Mouse (Mus musculus) hindbrain, embryonic 13.5 days (tissue): ENCODE data around the gene Nell2. TPM values are rescaled to one million over a fixed set of nuclear protein-coding genes. Genes with fewer than 3 reads are reported as not detected.
A peak's percentile ranks its signal among the peaks of the same experiment; 100 is the strongest.

Source experiments
- ATAC-seq: fragments of 200-750 bp; cut with Nextera tagmentation; 2 replicates; pipeline ENCODE4 v1.8.0; 2017; ENCODE audit warnings: moderate TSS enrichment; ENCODE audit not compliant: low FRiP score
- H3K27ac ChIP-seq: fragments of 300-500 bp; sonication (generic); 2 replicates; pipeline ENCODE4 v1.5.1; 2015; ENCODE audit warnings: inconsistent platforms, mild to moderate bottlenecking, moderate library complexity
- H3K27me3 ChIP-seq: fragments of 300-500 bp; sonication (generic); 2 replicates; pipeline ENCODE4 v1.6.1; 2015; ENCODE audit warnings: mild to moderate bottlenecking, inconsistent platforms
- H3K36me3 ChIP-seq: fragments of 300-500 bp; sonication (generic); 2 replicates; pipeline ENCODE4 v1.6.1; 2015; ENCODE audit warnings: mild to moderate bottlenecking, inconsistent platforms
- H3K4me1 ChIP-seq: fragments of 300-500 bp; sonication (generic); replicated peaks from 2 replicates; pipeline ENCODE4 v1.6.1; 2015; ENCODE audit warnings: inconsistent platforms
- H3K4me2 ChIP-seq: fragments of 300-500 bp; sonication (generic); 2 replicates; pipeline ENCODE4 v1.6.1; 2015; ENCODE audit warnings: inconsistent platforms, mild to moderate bottlenecking, moderate library complexity
- H3K4me3 ChIP-seq: fragments of 300-500 bp; sonication (generic); 2 replicates; pipeline ENCODE4 v1.5.1; 2015; ENCODE audit warnings: mild to moderate bottlenecking, inconsistent platforms
- H3K9ac ChIP-seq: fragments of 300-500 bp; sonication (generic); 2 replicates; pipeline ENCODE4 v1.6.1; 2015; ENCODE audit warnings: mild to moderate bottlenecking, inconsistent platforms
- H3K9me3 ChIP-seq: fragments of 300-500 bp; sonication (generic); 2 replicates; pipeline ENCODE4 v1.6.1; 2016; ENCODE audit warnings: inconsistent platforms
- WGBS: fragments of 180-500 bp; shearing (Covaris S2); methylation state at CpG from one replicate; pipeline ENCODE4 v1.1.7; 2015; 5-methylcytosine and 5-hydroxymethylcytosine counted together
- polyA plus RNA-seq: library from polyadenylated mRNA; unstranded; fragments of >200 nt; fragmentation: Nextera tagmentation; extraction: Ambion mirVana; gene quantifications from 2 replicates; pipeline ENCODE4 v1.2.1, GENCODE M21; 2015

Gene Nell2
- polyA plus RNA-seq, 1 experiment from 2014 or later, result 171 TPM

DNA sequence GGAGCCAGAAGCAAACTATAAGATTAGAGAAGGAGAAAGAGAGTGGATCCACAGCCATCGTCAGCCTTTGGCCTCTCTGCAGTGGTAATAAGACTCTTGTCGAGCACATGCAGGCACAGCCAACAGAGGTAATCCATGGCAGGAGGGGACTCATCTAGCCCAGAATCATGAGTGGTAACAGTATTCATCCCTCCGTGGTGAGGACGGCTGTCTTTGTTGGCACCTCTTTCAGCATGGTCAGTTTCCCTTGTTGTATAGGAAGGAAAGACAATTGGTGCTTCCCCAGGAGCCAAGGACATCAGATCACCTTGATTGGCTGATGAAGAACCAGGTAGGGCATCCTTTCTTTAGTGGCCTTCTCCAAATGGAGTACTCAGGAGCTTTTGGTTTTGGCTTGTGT is 419.7 kb downstream of the Nell2 start:
- 85% methylated on average over 4 of the region's 4 CpGs for WGBS
- Histone ChIP-seq H3K27ac (no peak overlapping the region), H3K4me2 (no peak overlapping the region), H3K36me3 (no peaks in the 10 kb centered on the region), H3K27me3 (no peaks in the 10 kb centered on the region), H3K4me1 (peaks cover 13% of the 10 kb centered on the region), H3K9me3 (no peaks in the 10 kb centered on the region), H3K9ac (no peak overlapping the region), H3K4me3 (no peak overlapping the region)
- no peak for ATAC-seq

DNA sequence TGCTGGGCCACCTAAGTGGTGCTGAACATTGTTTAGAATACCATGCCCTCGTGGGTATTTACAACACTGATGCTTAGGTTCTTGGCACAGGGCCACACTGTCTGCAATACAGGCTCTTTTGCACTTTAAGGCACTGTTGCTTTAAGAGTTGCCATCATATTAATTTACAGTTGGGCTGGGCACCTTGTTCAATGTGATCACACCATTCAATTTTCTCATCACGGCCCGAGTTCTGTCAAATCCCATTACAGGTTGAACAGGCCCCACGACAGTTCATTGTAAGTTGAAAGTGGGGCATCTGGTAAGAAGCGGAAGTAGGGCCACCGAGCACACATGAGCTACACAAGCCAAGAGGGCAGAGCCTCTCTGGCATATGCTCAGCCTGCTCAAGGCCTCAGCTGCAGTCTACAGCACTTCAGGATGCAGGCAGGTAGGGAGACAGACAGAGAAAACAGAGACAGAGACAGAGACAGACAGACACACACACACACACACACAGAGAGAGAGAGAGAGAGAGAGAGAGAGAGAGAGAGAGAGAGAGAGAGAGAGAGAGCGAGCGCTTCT is 421.0 kb downstream of the Nell2 start:
- Histone ChIP-seq H3K9me3 (no peaks in the 10 kb centered on the region), H3K36me3 (no peaks in the 10 kb centered on the region), H3K4me3 (no peak overlapping the region), H3K4me2 (no peak overlapping the region), H3K27ac (no peak overlapping the region), H3K9ac (no peak overlapping the region), H3K27me3 (no peaks in the 10 kb centered on the region), H3K4me1 (peaks cover 13% of the 10 kb centered on the region)
- WGBS, result 59% methylated on average over 8 of the region's 8 CpGs
- ATAC-seq, result no peak

DNA sequence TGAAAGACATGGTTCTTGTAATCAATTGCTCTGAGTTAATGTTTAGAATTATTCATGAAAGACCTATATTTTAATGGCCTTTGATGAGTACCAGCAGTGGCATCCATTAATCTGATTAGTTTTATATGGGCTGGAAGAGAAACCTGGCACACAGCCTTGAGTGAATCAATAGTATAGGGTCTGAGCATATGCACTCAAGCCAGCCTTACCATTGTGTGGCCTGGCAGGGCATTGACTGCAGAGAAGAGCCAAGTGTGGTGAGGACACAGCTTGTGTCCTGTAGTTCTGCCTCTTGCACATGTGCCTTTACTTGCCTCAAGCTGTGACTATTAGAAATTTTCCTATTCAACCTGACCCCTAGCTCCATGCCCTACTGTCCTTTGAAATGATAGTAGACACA is 426.8 kb downstream of the Nell2 start:
- Histone ChIP-seq H3K27ac (no peak overlapping the region), H3K9ac (no peak overlapping the region)
- ATAC-seq, result no peak

DNA sequence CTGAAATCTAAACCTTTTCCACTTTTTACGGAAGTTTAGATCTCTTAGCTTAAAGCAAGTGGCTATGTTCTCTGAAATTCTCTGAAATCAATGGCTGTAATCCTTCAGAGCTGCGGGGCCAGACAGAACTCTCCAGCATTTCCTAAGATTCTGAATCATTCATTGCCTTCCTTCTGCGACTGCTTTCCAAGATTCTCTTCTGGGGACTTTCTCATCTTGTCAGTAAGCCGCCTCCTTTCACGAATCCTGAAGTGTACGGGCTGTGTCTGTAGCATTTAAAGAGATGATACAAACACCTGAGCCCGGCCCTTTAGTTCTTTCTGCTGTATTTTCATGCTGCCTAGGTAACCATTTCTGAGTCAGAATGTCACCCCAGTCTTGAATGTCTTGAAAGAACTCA is 428.2 kb downstream of the Nell2 start:
- Histone ChIP-seq H3K4me2 (no peak overlapping the region), H3K9me3 (no peaks in the 10 kb centered on the region), H3K4me1 (no peaks in the 10 kb centered on the region), H3K9ac (no peak overlapping the region), H3K27me3 (no peaks in the 10 kb centered on the region), H3K27ac (no peak overlapping the region), H3K36me3 (no peaks in the 10 kb centered on the region), H3K4me3 (no peak overlapping the region)
- 91% methylated on average over 7 of the region's 7 CpGs for WGBS
- ATAC-seq, result no peak

More for the DNA sequence above, 426.8 kb downstream of the Nell2 start:
- Histone ChIP-seq H3K4me1 (no peaks in the 10 kb centered on the region), H3K36me3 (no peaks in the 10 kb centered on the region), H3K9me3 (no peaks in the 10 kb centered on the region), H3K27me3 (no peaks in the 10 kb centered on the region), H3K4me2 (no peak overlapping the region), H3K4me3 (no peak overlapping the region)

DNA sequence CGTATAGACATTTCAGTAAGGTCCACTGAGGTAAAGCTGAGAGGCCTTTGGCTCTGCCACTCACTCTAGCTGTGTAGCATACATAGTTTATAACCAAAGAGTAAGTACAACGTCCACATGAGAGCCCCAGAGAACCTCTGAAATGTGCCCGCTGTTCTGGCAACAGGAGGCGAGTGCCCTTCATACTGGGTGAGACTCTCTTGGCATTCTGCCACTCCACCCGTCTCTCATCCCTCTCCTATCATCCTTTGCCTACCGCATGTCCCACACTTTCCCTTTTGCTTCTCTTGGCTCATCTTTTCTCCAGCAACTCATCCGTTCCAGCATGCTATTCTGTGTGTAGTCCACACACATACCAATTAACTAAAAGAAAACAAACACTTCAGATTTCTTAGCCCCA is 442.4 kb downstream of the Nell2 start:
- H3K9me3 ChIP-seq, result no peaks in the 10 kb centered on the region
- H3K4me3 ChIP-seq, result no peak overlapping the region
- no peaks in the 10 kb centered on the region for H3K36me3 ChIP-seq
- H3K9ac ChIP-seq, result no peak overlapping the region
- no peak overlapping the region for H3K4me2 ChIP-seq
- 82% methylated on average over 7 of the region's 7 CpGs for WGBS
- no peak overlapping the region for H3K27ac ChIP-seq
- peaks cover 10% of the 10 kb centered on the region for H3K4me1 ChIP-seq
- no peak for ATAC-seq
- H3K27me3 ChIP-seq, result no peaks in the 10 kb centered on the region

DNA sequence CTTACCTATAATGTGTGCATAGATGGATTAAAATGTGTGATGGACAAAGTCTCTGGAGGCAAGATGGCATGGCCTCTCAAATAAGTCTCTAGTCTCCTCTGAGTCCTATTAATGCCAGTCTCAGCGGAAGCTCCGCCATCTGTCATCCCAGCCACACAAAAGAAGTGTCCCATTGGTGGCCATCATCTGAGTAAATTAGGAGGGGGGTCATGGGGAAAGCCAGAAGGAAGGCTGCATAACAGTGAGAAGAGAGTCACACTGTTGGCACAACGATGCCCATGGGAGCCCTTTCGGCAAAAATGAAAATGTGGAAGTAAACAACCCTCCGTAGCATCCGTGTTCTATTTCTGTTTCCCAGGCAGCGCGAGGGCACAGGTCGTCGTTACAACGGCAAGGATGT is 446.7 kb downstream of the Nell2 start:
- H3K36me3 ChIP-seq, result no peaks in the 10 kb centered on the region
- no peaks in the 10 kb centered on the region for H3K9me3 ChIP-seq
- no peaks in the 10 kb centered on the region for H3K27me3 ChIP-seq
- H3K9ac ChIP-seq, result no peak overlapping the region; the same call in 1 of the 2 replicates
- H3K4me3 ChIP-seq, result no peak overlapping the region
- peak overlapping the region; percentile 14; the same call in 1 of the 2 replicates for H3K4me2 ChIP-seq
- peak; percentile 79 for ATAC-seq
- 48% methylated on average over 11 of the region's 11 CpGs for whole genome bisulfite sequencing
- H3K27ac ChIP-seq, result peak overlapping the region; percentile 55
- H3K4me1 ChIP-seq, result peaks cover 10% of the 10 kb centered on the region

DNA sequence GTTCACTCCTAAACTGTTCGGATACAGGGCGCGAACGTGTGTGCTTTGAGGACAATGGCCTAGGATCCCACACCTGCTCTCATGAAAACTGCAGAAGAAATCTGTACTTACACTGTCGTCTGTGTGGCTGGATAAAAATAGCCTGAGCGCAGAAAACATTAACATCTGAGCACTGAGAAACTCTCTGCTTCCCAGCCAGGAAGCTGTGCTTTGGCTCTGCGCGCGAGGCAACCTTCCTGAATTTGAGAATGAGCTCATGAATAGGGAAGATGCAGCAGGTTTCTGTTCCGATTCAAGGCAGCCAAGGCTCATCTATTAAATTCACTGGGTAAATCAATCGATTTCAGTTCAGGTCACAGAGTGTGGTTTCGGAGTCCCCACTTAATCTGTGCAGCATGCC is 453.0 kb downstream of the Nell2 start:
- Histone ChIP-seq H3K4me3 (no peak overlapping the region), H3K27ac (no peak overlapping the region), H3K4me1 (peaks cover 4% of the 10 kb centered on the region), H3K36me3 (no peaks in the 10 kb centered on the region), H3K9me3 (no peaks in the 10 kb centered on the region), H3K9ac (no peak overlapping the region), H3K27me3 (no peaks in the 10 kb centered on the region), H3K4me2 (no peak overlapping the region)
- 67% methylated on average over 12 of the region's 12 CpGs for WGBS
- no peak for ATAC-seq

DNA sequence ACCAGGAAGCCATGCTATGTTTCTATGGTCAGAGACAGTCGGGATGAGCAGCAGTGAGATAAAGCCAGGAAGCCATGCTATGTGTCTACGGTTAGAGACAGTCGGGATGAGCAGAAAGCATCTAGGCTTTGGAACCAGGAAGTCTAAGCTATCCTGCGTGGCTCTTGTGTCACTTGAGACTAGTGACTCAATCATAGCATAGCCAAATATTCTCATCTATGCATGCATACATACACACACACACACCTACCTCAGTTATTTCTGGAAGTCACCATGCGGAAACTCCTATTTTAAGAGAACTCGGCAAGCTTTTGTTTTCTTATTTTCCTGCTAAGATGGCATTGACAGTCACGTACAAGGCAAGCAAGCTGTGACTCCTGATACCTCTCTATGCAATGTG is 457.5 kb downstream of the Nell2 start:
- no peak for ATAC-seq
- 92% methylated on average over 7 of the region's 7 CpGs for WGBS

DNA sequence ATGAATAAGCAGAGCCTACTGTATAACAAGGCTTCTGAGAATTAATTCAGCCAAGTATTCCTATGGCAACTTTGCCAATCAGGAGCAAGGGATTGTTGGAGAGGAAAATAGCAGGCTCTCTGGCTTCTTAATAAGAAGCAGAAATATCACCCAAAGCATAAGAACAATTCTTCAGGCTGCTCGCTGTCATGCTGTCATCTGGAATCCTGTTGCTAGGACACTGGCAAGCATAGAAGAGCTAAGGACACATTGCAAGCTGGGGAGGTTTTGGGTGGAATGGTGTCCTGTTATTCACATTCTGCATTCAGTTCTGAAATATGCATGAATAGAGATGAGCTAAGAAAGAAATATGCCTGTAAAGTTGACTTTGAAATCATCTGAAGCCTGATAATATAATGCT is 459.6 kb downstream of the Nell2 start:
- no peak overlapping the region for H3K27ac ChIP-seq
- H3K27me3 ChIP-seq, result no peaks in the 10 kb centered on the region
- no peaks in the 10 kb centered on the region for H3K36me3 ChIP-seq
- H3K4me2 ChIP-seq, result no peak overlapping the region
- 78% methylated on average over 1 of the region's 1 CpGs for WGBS
- H3K9ac ChIP-seq, result no peak overlapping the region
- H3K4me1 ChIP-seq, result peaks cover 11% of the 10 kb centered on the region
- ATAC-seq, result no peak
- H3K9me3 ChIP-seq, result no peaks in the 10 kb centered on the region
- H3K4me3 ChIP-seq, result no peak overlapping the region

More for the DNA sequence above, 457.5 kb downstream of the Nell2 start:
- Histone ChIP-seq H3K9me3 (no peaks in the 10 kb centered on the region), H3K4me2 (no peak overlapping the region), H3K27me3 (no peaks in the 10 kb centered on the region), H3K4me1 (peaks cover 14% of the 10 kb centered on the region), H3K27ac (no peak overlapping the region), H3K36me3 (no peaks in the 10 kb centered on the region), H3K9ac (no peak overlapping the region), H3K4me3 (no peak overlapping the region)

DNA sequence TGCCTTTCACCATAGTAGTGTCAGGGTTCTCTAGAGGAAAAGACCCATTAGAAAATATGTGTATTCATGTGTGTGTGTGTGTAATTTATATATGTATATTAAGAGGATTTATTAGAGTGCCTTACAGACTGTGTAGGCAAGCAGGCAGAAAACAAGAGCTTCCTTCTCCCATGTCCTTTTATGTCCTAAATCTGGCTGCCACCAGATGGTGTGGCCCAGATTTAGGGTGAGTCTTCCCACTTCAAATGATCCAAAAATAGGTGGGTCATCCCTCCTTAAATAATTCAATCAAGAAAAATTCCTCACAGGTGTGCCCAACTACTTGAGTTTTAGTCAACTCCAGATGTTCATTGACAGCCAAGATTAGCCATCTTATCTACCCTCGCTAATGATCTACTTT is 460.3 kb downstream of the Nell2 start:
- Histone ChIP-seq H3K27ac (no peak overlapping the region), H3K9ac (no peak overlapping the region), H3K9me3 (no peaks in the 10 kb centered on the region), H3K4me1 (peaks cover 11% of the 10 kb centered on the region), H3K36me3 (no peaks in the 10 kb centered on the region), H3K4me3 (no peak overlapping the region), H3K4me2 (no peak overlapping the region), H3K27me3 (no peaks in the 10 kb centered on the region)
- WGBS, result 98% methylated on average over 1 of the region's 1 CpGs
- no peak for ATAC-seq

DNA sequence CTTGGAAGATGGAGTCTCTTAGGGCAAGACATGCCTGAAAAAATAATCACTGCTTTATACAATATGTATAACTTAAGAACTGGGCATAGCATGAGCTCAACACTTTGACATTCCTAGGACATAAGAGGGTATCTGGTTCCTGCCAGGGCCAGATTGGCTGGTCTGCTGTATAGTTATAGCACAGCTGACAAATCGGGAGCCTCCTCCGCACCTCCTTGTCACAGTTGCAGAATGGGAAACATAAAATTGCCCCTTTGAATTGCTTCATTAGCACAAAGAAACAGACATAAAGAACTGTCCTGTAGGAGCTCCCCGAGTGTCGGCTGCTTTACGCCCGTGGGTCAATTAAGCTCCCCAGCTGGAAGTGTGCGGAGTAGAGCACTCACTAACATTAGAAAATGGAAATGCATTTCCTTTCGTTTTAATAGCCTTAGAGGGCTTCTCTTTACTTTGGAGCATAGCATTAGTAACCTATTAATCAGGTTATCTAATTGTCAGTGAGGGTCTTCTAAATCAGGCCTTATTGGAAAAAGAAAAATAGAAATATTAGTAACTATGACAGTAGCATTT is 473.2 kb downstream of the Nell2 start:
- Histone ChIP-seq H3K4me2 (no peak overlapping the region), H3K27me3 (no peaks in the 10 kb centered on the region), H3K4me3 (no peak overlapping the region), H3K9me3 (no peaks in the 10 kb centered on the region), H3K36me3 (no peaks in the 10 kb centered on the region), H3K9ac (no peak overlapping the region), H3K4me1 (peaks cover 13% of the 10 kb centered on the region), H3K27ac (no peak overlapping the region)
- 0 out of 2 replicates have a peak, but pooled peaks have one; percentile 49 for ATAC-seq
- 34% methylated on average over 8 of the region's 8 CpGs for WGBS

DNA sequence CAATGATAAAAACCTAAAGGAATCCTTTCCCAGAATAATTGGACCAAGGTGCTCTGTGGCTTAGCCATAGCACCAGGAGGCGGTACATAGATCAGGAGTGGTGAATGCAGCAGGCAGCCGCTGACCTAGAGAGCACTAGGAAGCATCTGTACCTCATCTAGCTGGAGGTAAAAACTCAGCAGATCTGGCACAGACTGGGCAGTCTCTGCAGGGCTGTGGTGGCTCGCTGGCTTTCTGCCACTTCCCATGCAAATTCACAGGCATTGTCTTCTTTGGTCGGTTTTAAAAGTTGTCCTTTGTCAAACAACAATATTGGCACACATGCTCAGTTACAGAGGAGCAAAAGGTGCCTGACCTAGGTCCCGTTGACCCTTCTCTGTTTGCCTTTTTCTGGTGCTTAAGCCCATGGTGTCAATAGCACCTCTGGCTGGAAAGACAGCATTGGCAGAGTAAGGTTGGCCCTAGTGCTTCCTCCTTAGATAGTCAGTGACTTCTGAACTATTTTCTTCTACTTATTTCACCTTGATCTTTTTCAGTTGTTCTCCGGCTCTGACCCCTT is 479.1 kb downstream of the Nell2 start:
- Histone ChIP-seq H3K27me3 (no peaks in the 10 kb centered on the region), H3K4me1 (peaks cover 9% of the 10 kb centered on the region; the same call in 1 of the 2 replicates), H3K9ac (no peak overlapping the region), H3K27ac (no peak overlapping the region), H3K4me2 (no peak overlapping the region), H3K9me3 (no peaks in the 10 kb centered on the region), H3K4me3 (no peak overlapping the region), H3K36me3 (no peaks in the 10 kb centered on the region)
- 63% methylated on average over 6 of the region's 6 CpGs for WGBS
- ATAC-seq, result no peak

DNA sequence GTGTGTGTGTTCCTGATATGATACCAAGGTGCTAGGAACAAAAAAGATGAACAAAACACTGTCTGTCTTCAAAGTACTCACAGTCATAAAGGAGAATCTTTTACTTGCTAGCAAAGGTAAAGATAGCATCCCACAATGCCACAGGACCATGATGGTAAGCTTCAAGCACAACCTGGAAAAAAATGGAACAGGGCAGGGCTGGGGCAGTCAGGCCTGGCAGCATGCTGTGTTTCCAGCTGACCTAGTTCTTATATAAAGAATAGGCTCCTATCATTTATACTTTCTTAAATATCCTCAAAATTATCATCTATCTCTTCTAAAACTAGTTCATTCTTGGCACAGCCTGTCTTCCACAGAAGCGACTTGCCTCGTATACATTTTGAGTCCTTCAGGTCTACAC is 480.9 kb downstream of the Nell2 start:
- Histone ChIP-seq H3K9ac (no peak overlapping the region), H3K36me3 (no peaks in the 10 kb centered on the region), H3K4me1 (peaks cover 15% of the 10 kb centered on the region; the same call in 1 of the 2 replicates), H3K9me3 (no peaks in the 10 kb centered on the region), H3K27me3 (no peaks in the 10 kb centered on the region), H3K4me2 (no peak overlapping the region), H3K4me3 (no peak overlapping the region), H3K27ac (no peak overlapping the region)
- 87% methylated on average over 2 of the region's 2 CpGs for WGBS
- ATAC-seq, result no peak
